Mouse (Mus musculus) midbrain, embryonic 10.5 days (tissue): ENCODE measurements at regions not wholly inside any gene's neighbourhood (a gene's known extent, or its start where the extent isn't known, plus 50 kb on each side); places are given as distances from the start of the nearest gene placed in this dataset.
"Not testable (repeated sequence)": the region's sequence is repeated elsewhere in the genome, so short reads cannot be mapped to it uniquely, and the experiment has no call there.

ENCODE experiments used
- DNase-seq: peaks from one replicate; pipeline ENCODE4 v3.0.0-alpha.2; 2017; ENCODE audit warnings: low spot score
- H3K27ac ChIP-seq: fragments of 300-500 bp; sonication (generic); replicated peaks from 2 replicates; pipeline ENCODE4 v1.5.1; 2016; ENCODE audit warnings: mild to moderate bottlenecking
- H3K27me3 ChIP-seq: fragments of 300-500 bp; sonication (generic); 2 replicates; pipeline ENCODE4 v1.6.1; 2016; ENCODE audit warnings: low read depth, mild to moderate bottlenecking; ENCODE audit not compliant: poor library complexity, severe bottlenecking
- H3K36me3 ChIP-seq: fragments of 300-500 bp; sonication (generic); 2 replicates; pipeline ENCODE4 v1.6.1; 2016; ENCODE audit warnings: mild to moderate bottlenecking, moderate library complexity
- H3K4me1 ChIP-seq: fragments of 300-500 bp; sonication (generic); 2 replicates; pipeline ENCODE4 v1.6.1; 2016
- H3K4me3 ChIP-seq: fragments of 300-500 bp; sonication (generic); 2 replicates; pipeline ENCODE4 v1.5.1; 2016; ENCODE audit warnings: mild to moderate bottlenecking, moderate library complexity
- H3K9me3 ChIP-seq: fragments of 300-500 bp; sonication (generic); replicated peaks from 2 replicates; pipeline ENCODE4 v1.6.1; 2016; ENCODE audit warnings: mild to moderate bottlenecking
- WGBS: fragments of 180-500 bp; shearing (Covaris S2); methylation state at CpG from one replicate; pipeline ENCODE4 v1.1.7; 2016; 5-methylcytosine and 5-hydroxymethylcytosine counted together

DNA sequence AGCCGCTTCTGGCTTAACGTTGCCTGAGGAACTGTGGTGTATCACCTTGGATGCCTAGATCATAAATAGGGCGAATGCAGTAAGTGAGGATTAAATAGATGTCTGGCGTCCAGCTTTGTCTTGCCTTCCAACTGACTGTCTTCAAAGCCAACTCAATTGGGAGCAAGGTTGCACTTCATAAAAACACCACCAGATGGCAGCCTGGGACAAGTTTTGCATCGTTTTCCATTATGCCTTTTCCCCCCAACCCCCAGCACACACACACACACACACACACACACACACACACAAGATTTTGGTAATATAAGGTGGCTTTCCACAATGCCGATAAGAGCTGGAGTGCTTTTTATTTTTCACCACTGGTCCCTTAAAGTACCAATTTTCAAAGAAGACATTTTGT is 209.3 kb downstream of the Mtrr start:
- peaks cover 84% of the 10 kb centered on the region for H3K9me3 ChIP-seq
- not testable (repeated sequence) for DNase-seq, H3K4me1 ChIP-seq, H3K36me3 ChIP-seq, H3K27me3 ChIP-seq, H3K4me3 ChIP-seq, H3K27ac ChIP-seq
- 89% methylated on average over 5 of the region's 6 CpGs for WGBS
